Mouse (Mus musculus) forebrain, embryonic 14.5 days (tissue): ENCODE data around the gene Rarg. TPM values are rescaled to one million over a fixed set of nuclear protein-coding genes. Genes with fewer than 3 reads are reported as not detected.

ENCODE experiments used
- ATAC-seq: fragments of 200-750 bp; cut with Nextera tagmentation; 2 replicates; pipeline ENCODE4 v1.8.0; 2017; ENCODE audit warnings: mild to moderate bottlenecking, moderate library complexity
- DNase-seq: peaks from one replicate; pipeline ENCODE4 v3.0.0-alpha.2; 2015; ENCODE audit warnings: low spot score
- H3K27ac ChIP-seq: fragments of 300-500 bp; sonication (generic); 2 replicates; pipeline ENCODE4 v1.5.1; 2014; ENCODE audit warnings: low read depth, mild to moderate bottlenecking, control low read depth, low read length, moderate library complexity
- H3K27me3 ChIP-seq: fragments of 300-500 bp; sonication (generic); replicated peaks from 2 replicates; pipeline ENCODE4 v1.6.1; 2014; ENCODE audit warnings: low read length, control low read depth, mixed read lengths; ENCODE audit not compliant: control insufficient read depth, insufficient read depth
- H3K36me3 ChIP-seq: fragments of 300-500 bp; sonication (generic); 2 replicates; pipeline ENCODE4 v1.6.1; 2014; ENCODE audit warnings: low read length, control low read depth; ENCODE audit not compliant: control insufficient read depth, insufficient read depth
- H3K4me1 ChIP-seq: fragments of 300-500 bp; sonication (generic); 2 replicates; pipeline ENCODE4 v1.6.1; 2014; ENCODE audit warnings: antibody characterized with exemption, low read length, control low read depth; ENCODE audit not compliant: control insufficient read depth, insufficient read depth
- H3K4me2 ChIP-seq: fragments of 300-500 bp; sonication (generic); 2 replicates; pipeline ENCODE4 v1.6.1; 2014; ENCODE audit warnings: mild to moderate bottlenecking, control low read depth, low read length
- H3K4me3 ChIP-seq: fragments of 300-500 bp; sonication (generic); 2 replicates; pipeline ENCODE4 v1.5.1; 2014; ENCODE audit warnings: low read depth, low read length, control low read depth
- H3K9ac ChIP-seq: fragments of 300-500 bp; sonication (generic); 2 replicates; pipeline ENCODE4 v1.6.1; 2014; ENCODE audit warnings: mild to moderate bottlenecking, low read length, control low read depth, moderate library complexity
- H3K9me3 ChIP-seq: fragments of 300-500 bp; sonication (generic); replicated peaks from 2 replicates; pipeline ENCODE4 v1.6.1; 2016; ENCODE audit warnings: low read length, control low read depth, mixed read lengths; ENCODE audit not compliant: control insufficient read depth
- WGBS: fragments of 180-500 bp; shearing (Covaris S2); extraction: QIAGEN DNeasy Blood & Tissue Kit; methylation state at CpG from one replicate; pipeline ENCODE4 v1.1.7; 2014; 5-methylcytosine and 5-hydroxymethylcytosine counted together
- polyA plus RNA-seq: library from polyadenylated mRNA; unstranded; fragments of >200 nt; fragmentation: Nextera tagmentation; extraction: Ambion mirVana; gene quantifications from 2 replicates; pipeline ENCODE4 v1.2.1, GENCODE M21; 2014

Gene Rarg
- polyA plus RNA-seq, 1 experiment from 2014 or later, result 4.0 TPM

DNA sequence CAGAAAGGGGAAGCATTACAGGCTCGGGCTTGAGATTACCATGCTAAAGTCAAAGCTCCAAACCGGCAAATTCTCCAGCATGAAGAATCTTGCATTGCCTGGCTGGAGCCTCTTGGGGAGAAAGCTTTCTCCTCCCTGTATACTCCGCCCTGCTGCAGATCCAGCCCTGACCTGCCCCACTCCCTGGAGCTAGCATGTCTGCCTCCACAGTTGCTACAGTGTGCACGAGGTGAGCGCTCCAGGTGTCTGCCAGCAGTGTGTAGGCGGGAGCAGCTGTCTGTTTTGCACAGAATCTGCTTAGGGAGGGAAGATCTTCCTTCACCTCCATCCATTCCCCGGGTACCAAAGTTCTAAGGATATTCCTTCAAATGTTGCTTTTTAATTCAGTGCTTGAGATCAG lies 5.3 kb upstream of the Rarg start:
- Histone ChIP-seq H3K27me3 (peaks cover 14% of the 10 kb centered on the region), H3K9me3 (no peaks in the 10 kb centered on the region), H3K4me1 (peaks cover 10% of the 10 kb centered on the region; the same call in 1 of the 2 replicates), H3K4me3 (no peak overlapping the region), H3K4me2 (no peak overlapping the region), H3K9ac (no peak overlapping the region), H3K36me3 (no peaks in the 10 kb centered on the region), H3K27ac (no peak overlapping the region)
- 58% methylated on average over 7 of the region's 7 CpGs for WGBS
- DNase-seq, result no peak
- no peak for ATAC-seq

DNA sequence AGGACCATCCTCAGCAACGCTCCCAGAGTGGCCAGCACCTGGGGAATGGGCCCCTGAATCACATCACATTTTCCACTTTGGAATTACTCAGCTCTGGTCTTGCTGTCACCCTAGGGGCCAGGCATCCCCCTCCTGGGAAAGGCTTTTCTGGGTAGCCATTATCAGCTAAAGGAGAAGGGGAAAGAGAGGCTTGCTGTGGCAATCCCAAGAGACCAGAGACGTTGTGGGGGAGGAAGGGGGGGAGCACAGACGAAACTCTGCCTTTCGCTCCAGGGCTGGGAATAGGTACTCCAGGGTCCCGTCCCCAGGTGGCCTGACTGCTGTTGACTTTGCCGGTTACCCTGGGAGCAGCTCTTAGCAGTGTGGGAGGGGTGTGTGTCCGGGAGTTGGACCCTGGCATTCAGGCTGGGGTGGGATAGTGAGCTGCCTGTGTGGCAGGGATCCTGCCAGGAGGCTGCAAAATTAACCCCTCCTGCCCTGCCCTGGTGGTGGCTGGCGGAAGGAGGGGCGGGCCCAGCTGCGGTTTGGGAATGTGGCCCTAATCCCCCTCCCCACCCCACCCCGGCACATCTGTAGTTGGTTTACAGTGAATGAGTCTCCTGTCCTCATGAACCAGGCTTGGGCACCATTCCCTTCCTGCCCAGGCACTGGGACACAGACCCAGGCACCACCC lies 1.4 kb upstream of the Rarg start:
- Histone ChIP-seq H3K27me3 (peaks cover 18% of the 10 kb centered on the region), H3K36me3 (no peaks in the 10 kb centered on the region), H3K4me2 (peak overlapping the region; percentile 96; the same call in 1 of the 2 replicates), H3K4me1 (peaks cover 12% of the 10 kb centered on the region), H3K27ac (no peak overlapping the region), H3K9me3 (no peaks in the 10 kb centered on the region), H3K4me3 (no peak overlapping the region), H3K9ac (no peak overlapping the region; the same call in 1 of the 2 replicates)
- 17% methylated on average over 11 of the region's 11 CpGs for WGBS
- ATAC-seq (no peak), DNase-seq (no peak)

DNA sequence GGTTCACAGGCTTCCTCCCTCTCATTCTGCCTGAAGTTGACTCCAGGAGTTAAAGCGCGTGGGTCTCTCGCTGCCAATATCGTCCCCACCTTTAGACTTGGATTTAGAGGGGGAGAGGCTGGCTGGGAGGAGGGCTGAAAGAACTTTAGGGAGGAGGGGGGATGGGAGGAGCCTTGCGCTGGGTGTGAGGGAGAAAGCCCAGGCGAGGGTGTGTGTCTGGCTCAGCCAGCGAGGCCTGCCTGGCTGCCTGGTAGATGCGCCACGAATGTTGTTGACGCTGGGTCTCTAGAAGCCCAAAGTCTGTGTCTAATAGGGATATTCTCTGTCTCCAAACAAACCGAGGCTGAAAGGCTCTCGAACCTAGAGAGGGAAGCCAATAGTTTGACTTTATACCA lies 756 bp upstream of the Rarg start:
- peak overlapping the region; percentile 60; the same call in 1 of the 2 replicates for H3K9ac ChIP-seq
- H3K4me3 ChIP-seq, result peak overlapping the region; percentile 48
- H3K27me3 ChIP-seq, result peaks cover 18% of the 10 kb centered on the region
- no peak overlapping the region for H3K27ac ChIP-seq
- DNase-seq (peak; percentile 28), ATAC-seq (peak; percentile 50; the same call in 1 of the 2 replicates)
- peaks cover 12% of the 10 kb centered on the region for H3K4me1 ChIP-seq
- no peaks in the 10 kb centered on the region for H3K9me3 ChIP-seq
- 7% methylated on average over 12 of the region's 12 CpGs for WGBS
- H3K4me2 ChIP-seq, result peak overlapping the region; percentile 96
- no peaks in the 10 kb centered on the region for H3K36me3 ChIP-seq

DNA sequence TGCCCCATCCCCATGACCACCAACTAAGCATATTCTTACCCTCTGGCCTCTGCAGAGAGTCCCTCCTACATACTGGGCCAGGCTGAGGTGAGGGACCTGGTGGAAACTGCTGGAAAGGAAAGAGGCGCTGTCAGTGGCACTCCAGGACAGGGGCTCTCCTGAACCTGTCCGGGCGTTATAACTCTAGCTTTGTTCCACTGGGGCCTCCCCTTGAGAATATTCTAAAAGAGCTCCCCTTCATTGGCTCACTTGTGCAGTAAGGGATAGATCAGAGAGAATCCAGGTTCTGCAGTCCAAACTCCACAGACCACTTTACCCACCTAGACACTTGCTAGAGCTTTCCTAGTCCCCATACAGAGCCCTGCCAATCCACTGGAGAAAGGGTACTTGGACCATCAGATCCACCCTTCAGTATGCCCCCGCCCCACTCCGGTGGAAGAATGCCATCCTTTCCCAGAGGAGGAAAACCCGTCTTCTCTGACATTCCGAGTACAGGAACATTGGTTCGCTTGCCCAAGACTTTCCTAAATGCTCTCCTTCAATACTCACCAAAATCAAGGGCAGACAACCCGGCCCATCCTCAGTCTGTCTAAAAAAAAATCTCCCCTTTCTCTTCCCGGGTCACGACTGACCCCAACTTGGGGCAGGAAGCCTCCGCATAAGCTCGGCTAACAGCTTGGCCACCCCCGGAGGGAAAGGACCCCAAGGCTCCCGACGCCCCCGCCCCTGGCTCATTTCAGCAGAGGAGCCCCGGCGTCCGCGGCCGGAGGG lies 701 bp downstream of the Rarg start:
- WGBS, result 7% methylated on average over 22 of the region's 22 CpGs
- Histone ChIP-seq H3K4me1 (peaks cover 12% of the 10 kb centered on the region), H3K36me3 (no peaks in the 10 kb centered on the region), H3K4me3 (peak overlapping the region; percentile 48), H3K27ac (no peak overlapping the region), H3K9me3 (no peaks in the 10 kb centered on the region), H3K27me3 (peaks cover 18% of the 10 kb centered on the region), H3K4me2 (peak overlapping the region; percentile 96), H3K9ac (peak overlapping the region; percentile 60)
- DNase-seq (no peak), ATAC-seq (peak; percentile 2; the same call in 1 of the 2 replicates)

GRCm38 (mm10) chr15:102255547-102256255 lies 1.6 kb downstream of the Rarg start:
- no peak overlapping the region for H3K4me2 ChIP-seq
- H3K36me3 ChIP-seq, result no peaks in the 10 kb centered on the region
- H3K9ac ChIP-seq, result no peak overlapping the region
- H3K27me3 ChIP-seq, result peaks cover 18% of the 10 kb centered on the region
- no peak overlapping the region for H3K4me3 ChIP-seq
- peaks cover 12% of the 10 kb centered on the region for H3K4me1 ChIP-seq
- WGBS, result 44% methylated on average over 14 of the region's 14 CpGs
- no peak for ATAC-seq
- no peak for DNase-seq
- H3K9me3 ChIP-seq, result no peaks in the 10 kb centered on the region
- H3K27ac ChIP-seq, result no peak overlapping the region

GRCm38 (mm10) chr15:102250521-102250920 lies 6.8 kb downstream of the Rarg start:
- DNase-seq (no peak), ATAC-seq (no peak)
- Histone ChIP-seq H3K4me1 (peaks cover 10% of the 10 kb centered on the region), H3K36me3 (no peaks in the 10 kb centered on the region), H3K27ac (no peak overlapping the region), H3K4me3 (no peak overlapping the region), H3K4me2 (no peak overlapping the region), H3K27me3 (peaks cover 12% of the 10 kb centered on the region; the same call in 1 of the 2 replicates), H3K9me3 (no peaks in the 10 kb centered on the region), H3K9ac (no peak overlapping the region)
- 64% methylated on average over 5 of the region's 5 CpGs for WGBS

GRCm38 (mm10) chr15:102249967-102250366 lies 7.3 kb downstream of the Rarg start:
- DNase-seq, result no peak
- Histone ChIP-seq H3K9ac (no peak overlapping the region), H3K4me1 (peaks cover 13% of the 10 kb centered on the region), H3K9me3 (no peaks in the 10 kb centered on the region), H3K27ac (no peak overlapping the region), H3K27me3 (peaks cover 18% of the 10 kb centered on the region; the same call in 1 of the 2 replicates), H3K4me3 (no peak overlapping the region), H3K4me2 (no peak overlapping the region), H3K36me3 (no peaks in the 10 kb centered on the region)
- ATAC-seq, result no peak
- 60% methylated on average over 9 of the region's 9 CpGs for WGBS

DNA sequence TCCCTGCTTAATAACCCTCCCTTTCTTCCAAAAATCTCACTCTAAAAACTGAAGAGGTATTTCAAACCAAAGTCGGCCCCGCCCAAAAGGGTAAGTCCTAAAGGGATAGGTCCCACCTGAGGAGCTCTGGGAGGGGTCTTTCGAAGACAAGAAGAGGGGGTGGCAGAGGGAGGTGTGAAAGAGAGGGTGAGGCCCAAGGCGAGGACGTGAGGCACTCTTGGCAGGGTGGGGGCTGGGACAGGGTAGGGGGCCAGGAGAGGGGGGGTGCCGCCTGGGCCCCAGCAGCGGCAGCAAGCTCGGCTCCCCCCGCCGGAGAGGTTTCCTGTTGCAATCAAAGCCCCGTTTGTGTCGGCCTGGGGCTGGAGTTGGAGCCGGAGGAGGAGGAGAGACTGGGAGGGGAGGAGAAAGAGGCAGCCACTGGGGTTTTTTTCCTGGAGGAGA lies 8.0 kb downstream of the Rarg start:
- Histone ChIP-seq H3K9ac (peak overlapping the region; percentile 37; the same call in 1 of the 2 replicates), H3K27me3 (peaks cover 24% of the 10 kb centered on the region), H3K4me3 (no peak overlapping the region), H3K9me3 (no peaks in the 10 kb centered on the region), H3K36me3 (no peaks in the 10 kb centered on the region), H3K4me1 (peaks cover 13% of the 10 kb centered on the region), H3K4me2 (peak overlapping the region; percentile 14; the same call in 1 of the 2 replicates), H3K27ac (0 out of 2 replicates have a peak overlapping the region, but pooled peaks have one; percentile 9)
- ATAC-seq (no peak), DNase-seq (no peak)
- 5% methylated on average over 12 of the region's 13 CpGs for WGBS
